Mouse (Mus musculus) regulatory T cell (primary cell): ENCODE results near the gene Fyb.

Experiments
- in situ Hi-C: fragments of 300-600 bp; cut with MboI, MseI; formaldehyde crosslinking; loops from one replicate; pipeline ENCODE4 v1.15.1; 2025; ENCODE audit warnings: high pct_unique_total_duplicates

The Fyb gene

GRCm38 (mm10) chr15:6560696-6561095 lies 38.0 kb downstream of the Fyb start:
- in situ Hi-C loops = no loop called here

DNA sequence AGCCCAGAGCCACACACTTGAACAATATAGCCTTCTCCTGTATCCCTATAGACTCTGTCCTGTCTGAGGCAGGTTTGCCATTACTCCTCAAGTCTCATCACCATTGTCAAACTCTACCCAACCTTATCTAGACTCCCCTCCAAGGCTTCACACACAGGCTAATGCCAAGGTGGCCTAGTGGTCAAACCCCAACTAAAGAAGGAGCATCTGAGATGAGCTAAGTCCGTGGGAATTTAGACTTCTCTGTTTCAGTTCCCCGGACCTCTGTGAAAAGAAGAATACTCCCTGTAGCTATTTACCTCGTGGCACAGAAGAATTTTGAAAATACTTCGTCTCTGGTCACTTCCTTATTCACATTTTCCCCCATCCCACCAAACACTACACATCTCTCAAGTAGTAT lies 39.5 kb downstream of the Fyb start:
- in situ Hi-C loops = no loop called here

GRCm38 (mm10) chr15:6562629-6563028 lies 40.0 kb downstream of the Fyb start:
- in situ Hi-C loops = no loop called here

DNA sequence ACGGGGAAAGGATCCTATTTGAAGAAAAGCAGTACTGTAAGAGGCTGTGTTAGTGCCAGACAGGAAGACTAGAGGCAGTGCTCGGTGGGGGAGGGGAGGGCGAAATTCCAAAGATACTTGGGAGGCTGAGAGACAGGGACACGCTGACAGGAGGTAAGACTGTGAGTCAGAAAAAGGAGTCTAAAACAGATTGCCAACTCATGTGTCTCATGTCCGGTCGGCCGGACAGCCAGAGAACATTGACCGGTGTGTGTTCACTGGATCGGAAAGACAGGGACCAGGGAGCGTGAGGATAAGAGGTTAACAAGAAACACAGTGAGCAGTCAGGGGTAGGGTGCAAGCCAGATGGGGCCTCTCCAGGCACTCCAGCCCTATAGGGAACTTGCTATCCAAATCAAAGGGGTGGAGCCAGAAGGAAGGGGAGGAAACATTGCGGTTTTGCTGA lies 42.3 kb downstream of the Fyb start:
- in situ Hi-C loops = loop anchor here (5.0 kb wide), 2 partner anchors 38 to 1118 kb away; no protein-coding TSS in a partner anchor

DNA sequence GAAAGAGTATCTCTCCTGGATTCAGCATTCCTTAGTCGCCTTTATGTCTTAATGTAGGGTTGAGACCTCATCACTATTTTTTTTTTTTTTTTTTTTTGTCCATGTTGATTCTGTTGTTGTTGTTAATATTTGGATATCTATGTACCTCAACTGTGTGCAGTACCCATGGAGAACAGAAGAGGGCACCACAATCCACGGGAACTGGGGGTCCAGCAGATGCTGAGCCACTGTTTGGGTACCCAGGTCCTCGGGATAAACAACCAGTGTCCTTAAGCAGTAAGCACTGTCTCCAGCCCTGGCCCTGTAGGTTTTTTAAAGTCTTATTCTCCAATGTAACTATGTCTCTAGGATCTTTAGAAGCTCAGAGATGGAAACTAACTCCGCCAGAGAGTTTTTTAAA lies 43.2 kb downstream of the Fyb start:
- in situ Hi-C loops = loop anchor here (5.0 kb wide), 2 partner anchors 39 to 1119 kb away; no protein-coding TSS in a partner anchor

DNA sequence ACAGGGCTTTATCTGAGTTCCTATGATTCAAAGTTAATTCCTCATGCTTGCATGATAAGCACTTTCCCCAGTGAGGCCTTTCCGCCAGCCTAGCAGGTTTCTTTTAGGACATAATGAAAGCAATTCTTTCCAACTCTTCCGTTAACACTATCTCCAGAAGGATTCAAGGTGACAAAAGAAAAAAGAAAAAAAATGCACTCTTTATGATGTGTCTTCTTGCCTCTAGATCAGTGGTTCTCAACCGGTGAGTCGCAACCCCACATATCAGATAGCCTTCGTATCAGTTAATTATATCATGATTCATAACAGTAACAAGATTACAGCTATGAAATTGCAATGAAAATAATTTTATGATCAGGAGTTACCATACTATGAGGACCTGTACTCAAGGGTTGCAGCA lies 45.3 kb downstream of the Fyb start:
- in situ Hi-C loops = loop anchor here (5.0 kb wide), 2 partner anchors 41 to 1121 kb away; no protein-coding TSS in a partner anchor

- in situ Hi-C loops = loop anchor here (5.0 kb wide), 2 partner anchors 41 to 1121 kb away; no protein-coding TSS in a partner anchor
Observed at GRCm38 (mm10) chr15:6568605-6569004, 46.0 kb downstream of the Fyb start.

DNA sequence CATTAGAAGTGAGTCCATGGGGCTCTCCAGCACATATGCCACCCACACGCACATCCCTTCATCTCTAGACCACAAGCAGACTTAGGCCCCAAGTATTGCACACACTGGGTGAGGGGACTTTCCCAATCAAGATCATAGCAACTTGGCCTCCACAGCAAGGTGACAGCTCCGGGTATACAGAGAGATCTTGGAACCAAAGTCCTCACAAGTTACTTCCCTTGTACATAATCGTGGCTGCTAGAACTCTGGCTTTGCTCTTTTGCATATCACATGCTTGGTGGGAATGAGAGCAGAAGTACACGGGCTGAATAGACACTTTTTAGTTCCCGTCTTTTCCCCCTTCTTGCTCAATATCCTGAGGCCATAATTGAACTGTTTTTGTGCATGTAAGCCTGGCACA lies 46.4 kb downstream of the Fyb start:
- in situ Hi-C loops = loop anchor here (5.0 kb wide), 2 partner anchors 42 to 1122 kb away; no protein-coding TSS in a partner anchor

- in situ Hi-C loops = loop anchor here (5.0 to 10.0 kb wide), 2 partner anchors 57 to 144 kb away; no protein-coding TSS in a partner anchor
Observed at GRCm38 (mm10) chr15:6570164-6570861, 47.7 kb downstream of the Fyb start.

- in situ Hi-C loops = loop anchor here (5.0 to 10.0 kb wide), 2 partner anchors 56 to 144 kb away; no protein-coding TSS in a partner anchor
Observed at GRCm38 (mm10) chr15:6570876-6571275, 48.2 kb downstream of the Fyb start.

GRCm38 (mm10) chr15:6574283-6574960 lies 51.8 kb downstream of the Fyb start:
- in situ Hi-C loops = loop anchor here (5.0 to 10.0 kb wide), 2 partner anchors 53 to 140 kb away; no protein-coding TSS in a partner anchor

GRCm38 (mm10) chr15:6577971-6578370 lies 55.3 kb downstream of the Fyb start:
- in situ Hi-C loops = loop anchor here (10.0 kb wide), 1 partner anchor 137 kb away; no protein-coding TSS in a partner anchor

DNA sequence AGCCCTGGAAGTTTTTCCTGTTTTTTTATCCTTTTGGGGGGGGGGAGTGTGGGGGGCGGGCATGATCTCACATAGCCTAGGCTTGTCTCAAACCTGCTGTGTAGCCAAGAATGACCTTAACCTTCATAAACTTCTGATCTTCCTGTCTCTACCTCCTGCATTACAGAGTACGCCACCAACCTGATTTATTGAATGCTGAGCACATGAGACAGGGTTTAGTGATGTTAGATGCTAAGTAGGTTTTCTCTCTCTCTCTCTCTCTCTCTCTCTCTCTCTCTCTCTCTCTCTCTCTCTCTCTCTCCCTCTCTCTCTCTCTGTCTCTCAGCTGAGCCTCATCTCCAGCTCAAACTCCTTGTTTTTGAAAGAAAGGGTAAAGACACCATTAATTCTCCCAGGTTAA lies 56.0 kb downstream of the Fyb start:
- in situ Hi-C loops = loop anchor here (10.0 kb wide), 1 partner anchor 136 kb away; no protein-coding TSS in a partner anchor

- in situ Hi-C loops = loop anchor here (10.0 kb wide), 1 partner anchor 136 kb away; no protein-coding TSS in a partner anchor
Observed at GRCm38 (mm10) chr15:6579194-6579768, 56.6 kb downstream of the Fyb start.

- in situ Hi-C loops = loop anchor here (10.0 kb wide), 1 partner anchor 135 kb away; no protein-coding TSS in a partner anchor
Observed at GRCm38 (mm10) chr15:6579769-6580261, 57.2 kb downstream of the Fyb start.

DNA sequence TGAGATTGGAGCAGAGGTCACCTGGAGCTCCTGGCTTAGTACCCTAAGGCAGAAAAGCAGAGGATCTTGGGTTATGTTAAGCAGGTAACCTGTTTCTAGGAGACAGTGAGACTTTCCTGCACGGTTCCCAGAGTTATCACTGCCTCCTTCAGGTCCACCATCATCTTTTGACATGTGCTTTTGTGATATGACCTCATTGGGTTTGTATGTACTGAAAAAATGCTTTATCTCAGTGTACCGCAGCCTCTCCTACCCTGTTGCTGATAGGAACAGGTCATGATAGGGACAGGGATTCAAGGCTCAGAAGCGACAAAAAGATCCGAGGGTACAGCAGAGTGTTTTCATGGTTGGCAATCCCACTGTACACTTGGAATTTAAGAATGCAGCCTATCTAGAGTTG lies 62.0 kb downstream of the Fyb start:
- in situ Hi-C loops = loop anchor here (5.0 kb wide), 1 partner anchor 1157 kb away; no protein-coding TSS in a partner anchor

- in situ Hi-C loops = loop anchor here (5.0 kb wide), 1 partner anchor 1159 kb away; no protein-coding TSS in a partner anchor
Observed at GRCm38 (mm10) chr15:6586351-6586750, 63.7 kb downstream of the Fyb start.

- in situ Hi-C loops = loop anchor here (5.0 kb wide), 1 partner anchor 1160 kb away; no protein-coding TSS in a partner anchor
Observed at GRCm38 (mm10) chr15:6587526-6587925, 64.9 kb downstream of the Fyb start.

- in situ Hi-C loops = loop anchor here (5.0 kb wide), 1 partner anchor 1161 kb away; no protein-coding TSS in a partner anchor
Observed at GRCm38 (mm10) chr15:6588192-6588591, 65.5 kb downstream of the Fyb start.

GRCm38 (mm10) chr15:6590846-6591451 lies 68.3 kb downstream of the Fyb start:
- in situ Hi-C loops = no loop called here

DNA sequence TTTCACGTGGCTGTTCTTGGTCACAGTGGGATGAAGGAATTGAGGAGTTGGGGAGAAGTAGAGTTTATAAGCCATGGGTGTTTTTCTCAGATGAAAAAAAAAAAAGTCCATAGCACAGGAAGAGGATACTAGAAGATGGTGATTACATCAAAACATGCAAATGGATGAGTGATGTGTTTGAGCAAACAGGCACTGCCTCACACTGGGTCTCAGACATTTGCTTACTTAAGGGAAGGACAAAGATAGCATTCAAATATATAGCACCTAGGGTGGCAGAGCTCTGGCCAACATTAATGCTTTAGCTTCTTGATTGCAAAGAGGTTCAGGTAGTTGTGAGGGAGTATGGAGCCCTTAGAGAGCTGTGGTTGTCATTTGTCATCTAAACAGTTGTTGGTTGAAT lies 68.9 kb downstream of the Fyb start:
- in situ Hi-C loops = no loop called here
